Comparison of ENCODE assay signal across 11 mouse cellular contexts in the genomic region with DNA sequence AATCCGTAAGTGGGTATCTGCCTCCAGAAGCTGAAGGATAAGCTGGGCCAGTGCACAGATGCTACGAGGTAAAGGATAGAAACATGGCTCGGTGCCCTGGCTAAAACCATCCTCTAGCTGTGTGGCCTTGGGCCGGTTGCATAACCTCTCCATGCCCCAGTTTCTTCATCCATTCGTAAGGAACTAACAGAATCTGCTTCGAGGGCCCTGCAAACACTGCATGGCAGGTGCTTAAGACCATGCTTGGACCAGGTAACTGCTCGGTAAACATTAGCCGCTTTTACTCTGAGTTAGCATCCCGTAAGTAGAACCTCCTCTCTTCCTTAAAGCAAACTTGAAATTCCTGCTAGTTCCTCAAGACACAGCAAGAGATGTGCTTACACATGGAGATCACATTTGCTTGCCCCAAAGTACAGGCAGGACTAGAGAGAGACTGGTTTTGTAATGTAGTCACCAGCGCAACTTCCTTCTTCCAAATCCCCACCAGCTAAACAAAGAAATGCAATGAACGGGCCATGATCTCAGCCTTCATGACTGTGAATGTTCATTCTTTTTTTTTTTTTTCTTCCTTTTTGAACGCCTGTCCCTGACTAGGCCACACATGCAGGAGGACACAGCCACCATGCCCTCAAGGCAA. TPM values are rescaled to one million over a fixed set of nuclear protein-coding genes. Genes with fewer than 3 reads are reported as not detected.
DNase-seq lines count a peak whose midpoint lies in the region; ATAC-seq and TF ChIP-seq lines count a peak whose summit lies in the region.
"Had no signal": no experiment of that assay in that cellular context is flagged by ENCODE, and none has a peak within 500 bp of the region (broad histone marks: within the 10 kb centered on the region; RNA-seq: fewer than 3 reads in every experiment).

No protein-coding gene starts in this region.

- H3K9me3 ChIP-seq in hindbrain, embryonic 14.5 days (ENCODE audit: control insufficient read depth, low read length): no peaks in the 10 kb centered on the region
- no peaks in the 10 kb centered on the region for H3K9me3 ChIP-seq in intestine, embryonic 15.5 days
- H3K9me3 ChIP-seq: embryonic facial prominence, embryonic 10.5 days; limb, embryonic 13.5 days had no signal

- peak; percentile 63; the same call in 1 of the 2 replicates for ATAC-seq in cerebellum, adult (ENCODE audit: insufficient number of reproducible peaks, low FRiP score, low TSS enrichment)
- no peak for ATAC-seq in hindbrain, embryonic 14.5 days (ENCODE audit: low FRiP score)
- no peak for ATAC-seq in intestine, embryonic 15.5 days

- WGBS in hindbrain, embryonic 14.5 days: 85% methylated on average over 12 of the region's 12 CpGs
- WGBS in intestine, embryonic 15.5 days: 72% methylated on average over 12 of the region's 12 CpGs

- no peak overlapping the region for H3K4me2 ChIP-seq in hindbrain, embryonic 14.5 days (replicated peaks)
- H3K4me2 ChIP-seq in intestine, embryonic 15.5 days (replicated peaks): no peak overlapping the region
- H3K4me2 ChIP-seq: limb, embryonic 13.5 days had no signal

- H3K4me1 ChIP-seq in hindbrain, embryonic 14.5 days (replicated peaks; ENCODE audit: control insufficient read depth, insufficient read depth, low read length): peaks cover 25% of the 10 kb centered on the region; the same call in 1 of the 2 replicates
- no peaks in the 10 kb centered on the region; the same call in 1 of the 2 replicates for H3K4me1 ChIP-seq in intestine, embryonic 15.5 days (replicated peaks)

- DNase-seq in cerebellum, postnatal 4 days (ENCODE audit: low spot score in 2 of 2): no peak
- no peak for DNase-seq in layer of hippocampus, adult 2 months (ENCODE audit: low spot score in 2 of 2)
- DNase-seq in layer of hippocampus, adult 11-12 months (ENCODE audit: low spot score): no peak
- DNase-seq in cerebellum, postnatal 14 days: peak; percentile 69 to 81
- DNase-seq in lung, postnatal 36 days: peak; percentile 83
- no peak for DNase-seq in hindbrain, embryonic 14.5 days (ENCODE audit: low spot score)
- DNase-seq: gastrocnemius, postnatal 36 days had no signal

- TF ChIP-seq CTCF in layer of hippocampus, adult 2 months (conservative IDR thresholded peaks at IDR 0.05): no peak

- no peak overlapping the region for H3K9ac ChIP-seq in hindbrain, embryonic 14.5 days
- H3K9ac ChIP-seq in intestine, embryonic 15.5 days: no peak overlapping the region
- H3K9ac ChIP-seq: limb, embryonic 13.5 days had no signal

- H3K36me3 ChIP-seq in hindbrain, embryonic 14.5 days (replicated peaks; ENCODE audit: control insufficient read depth, insufficient read depth): 0 out of 2 replicates have a peak, but pooled peaks cover 3% of the 10 kb centered on the region
- H3K36me3 ChIP-seq in intestine, embryonic 15.5 days: no peaks in the 10 kb centered on the region

- no peak overlapping the region for H3K4me3 ChIP-seq in layer of hippocampus, adult 2 months
- H3K4me3 ChIP-seq in hindbrain, embryonic 14.5 days (replicated peaks; ENCODE audit: low read length): no peak overlapping the region
- H3K4me3 ChIP-seq in intestine, embryonic 15.5 days (replicated peaks): no peak overlapping the region
- H3K4me3 ChIP-seq: embryonic facial prominence, embryonic 10.5 days; limb, embryonic 13.5 days had no signal

- H3K27ac ChIP-seq in layer of hippocampus, adult 2 months: peak overlapping the region; percentile 86
- no peak overlapping the region for H3K27ac ChIP-seq in hindbrain, embryonic 14.5 days
- H3K27ac ChIP-seq in intestine, embryonic 15.5 days: no peak overlapping the region
- H3K27ac ChIP-seq: limb, embryonic 13.5 days had no signal

- no peaks in the 10 kb centered on the region for H3K27me3 ChIP-seq in hindbrain, embryonic 14.5 days (ENCODE audit: control insufficient read depth, insufficient read depth, low read length)
- no peaks in the 10 kb centered on the region for H3K27me3 ChIP-seq in intestine, embryonic 15.5 days (replicated peaks)
- H3K27me3 ChIP-seq: limb, embryonic 13.5 days had no signal

RNA-seq across cellular contexts. Expression of a gene that starts 28.0 kb away (rescaled TPM):
- 10 to 100 TPM; 47.9 to 51.4 TPM for total RNA-seq in layer of hippocampus, adult 2 months (2021)
- polyA plus RNA-seq in hindbrain, embryonic 14.5 days (2014; fragmentation: Nextera tagmentation; extraction: Ambion mirVana): 4.9 TPM in 2 replicates
- polyA plus RNA-seq in intestine, embryonic 15.5 days (2015; fragmentation: Nextera tagmentation; extraction: Ambion mirVana): 0.92 and 0.97 TPM in 2 replicates

Comparison
In these comparisons a context has a peak if more than half of its experiments do, and no peak if none do; other contexts are left out.
1. DNase-seq: peak in cerebellum, postnatal 14 days (2 of 2) and lung, postnatal 36 days (single experiment); none in cerebellum, postnatal 4 days (0 of 2), layer of hippocampus, adult 2 months (0 of 2), layer of hippocampus, adult 11-12 months (single experiment) and hindbrain, embryonic 14.5 days (single experiment).